ENCODE assay signal across 18 mouse cellular contexts in genomic region chr10:121853385-121853808, GRCm38 (mm10).
DNase-seq lines count a peak whose midpoint lies in the region; ATAC-seq and TF ChIP-seq lines count a peak whose summit lies in the region.
"Had no signal": no experiment of that assay in that cellular context is flagged by ENCODE, and none has a peak within 500 bp of the region (broad histone marks: within the 10 kb centered on the region; RNA-seq: fewer than 3 reads in every experiment).

No protein-coding gene starts in this region.

- ATAC-seq in heart, embryonic 14.5 days (ENCODE audit: insufficient number of reproducible peaks, insufficient read depth, low FRiP score, low read depth) = 0 out of 2 replicates have a peak, but pooled peaks have one; percentile 21
- ATAC-seq: forebrain, embryonic 16.5 days; intestine, embryonic 15.5 days; Patski had no signal

- H3K4me1 ChIP-seq in heart, embryonic 14.5 days (ENCODE audit: control insufficient read depth in 2 of 2, insufficient read depth in 2 of 2, low read length in 2 of 2) = no peaks in the 10 kb centered on the region
- peaks cover 4% of the 10 kb centered on the region; the same call in 1 of the 2 replicates for H3K4me1 ChIP-seq in lung, adult 2 months (ENCODE audit: control insufficient read depth, insufficient read depth, low read length)
- H3K4me1 ChIP-seq: heart, embryonic 13.5 days; intestine, embryonic 15.5 days; limb, embryonic 13.5 days had no signal

- no peak overlapping the region for H3K4me2 ChIP-seq in heart, embryonic 14.5 days (ENCODE audit: low read length)
- H3K4me2 ChIP-seq: heart, embryonic 13.5 days; intestine, embryonic 15.5 days; limb, embryonic 13.5 days had no signal

- H3K9me3 ChIP-seq in heart, embryonic 14.5 days (ENCODE audit: control insufficient read depth, low read length) = peaks cover 3% of the 10 kb centered on the region; the same call in 1 of the 2 replicates
- H3K9me3 ChIP-seq: hindbrain, embryonic 10.5 days; intestine, embryonic 15.5 days; limb, embryonic 13.5 days had no signal

- peaks cover 10% of the 10 kb centered on the region; the same call in 1 of the 2 replicates for H3K36me3 ChIP-seq in heart, embryonic 14.5 days (ENCODE audit: control insufficient read depth, insufficient read depth, low read length)

- no peak for TF ChIP-seq POLR2A in lung, adult 2 months (IDR thresholded peaks at IDR 0.05; ENCODE audit: borderline replicate concordance, extremely low read depth, low read depth, low read length)

- WGBS in heart, embryonic 14.5 days = 41% methylated on average over 14 of the region's 14 CpGs
- 63% methylated on average over 14 of the region's 14 CpGs for WGBS in lung, adult 2 months

- DNase-seq in heart, adult 8-10 months (ENCODE audit: low spot score) = no peak
- DNase-seq in lung, postnatal 10 days = peak; percentile 14
- DNase-seq in lung, adult 2 months = no peak
- DNase-seq in R1 (ENCODE audit: low read depth, low spot score) = peak; percentile 96
- DNase-seq in skeletal muscle tissue, adult 2 months (ENCODE audit: low read depth, low spot score) = peak; percentile 5
- no peak for DNase-seq in right cerebral cortex, adult 18-20 months
- no peak for DNase-seq in spleen, adult 12 weeks (ENCODE audit: low spot score)
- DNase-seq: adrenal gland, postnatal 25 days; cerebellum, postnatal 25 days; gastrocnemius, postnatal 14 days; thymus, postnatal 14 days had no signal

- no peak overlapping the region for H3K9ac ChIP-seq in heart, embryonic 14.5 days (ENCODE audit: low read length)
- H3K9ac ChIP-seq: heart, embryonic 13.5 days; intestine, embryonic 15.5 days; limb, embryonic 13.5 days had no signal

- TF ChIP-seq CTCF in lung, adult 2 months (IDR thresholded peaks at IDR 0.05; ENCODE audit: insufficient read depth, low read length) = no peak

- no peak overlapping the region for H3K27ac ChIP-seq in heart, embryonic 14.5 days (replicated peaks in 1 of 2; ENCODE audit: control insufficient read depth in 1 of 2, insufficient read depth in 1 of 2, low read depth in 2 of 2, low read length in 2 of 2)
- H3K27ac ChIP-seq: heart, embryonic 13.5 days; hindbrain, embryonic 10.5 days; intestine, embryonic 15.5 days; limb, embryonic 13.5 days had no signal

- H3K4me3 ChIP-seq in heart, embryonic 14.5 days (ENCODE audit: control insufficient read depth in 1 of 2, insufficient read depth in 1 of 2, low read depth in 1 of 2, low read length in 2 of 2) = no peak overlapping the region
- no peak overlapping the region for H3K4me3 ChIP-seq in lung, adult 2 months (replicated peaks; ENCODE audit: extremely low read depth, low read depth, low read length)
- H3K4me3 ChIP-seq: heart, embryonic 13.5 days; hindbrain, embryonic 10.5 days; intestine, embryonic 15.5 days; limb, embryonic 13.5 days had no signal

- H3K27me3 ChIP-seq in heart, embryonic 14.5 days (ENCODE audit: control insufficient read depth, insufficient read depth, low read length) = no peaks in the 10 kb centered on the region
- H3K27me3 ChIP-seq: heart, embryonic 13.5 days; intestine, embryonic 15.5 days; limb, embryonic 13.5 days; Patski had no signal

Comparison
In these comparisons a context has a peak if more than half of its experiments do, and no peak if none do; other contexts are left out.
1. DNase-seq: peak in lung, postnatal 10 days (single experiment), R1 (single experiment) and skeletal muscle tissue, adult 2 months (single experiment); none in heart, adult 8-10 months (single experiment), lung, adult 2 months (single experiment), right cerebral cortex, adult 18-20 months (single experiment) and spleen, adult 12 weeks (single experiment).